Mouse (Mus musculus) C2C12 (cell line): ENCODE measurements around the gene Foxl1. TPM values are rescaled to one million over a fixed set of nuclear protein-coding genes. Genes with fewer than 3 reads are reported as not detected.

Source experiments
- H3K27me3 ChIP-seq: one replicate; pipeline ENCODE4 v1.6.1; 2011; ENCODE audit not compliant: control insufficient read depth, insufficient read depth, insufficient read length
- H3K36me3 ChIP-seq: one replicate; pipeline ENCODE4 v1.6.1; 2011; ENCODE audit not compliant: control insufficient read depth, insufficient read depth
- H3K4me3 ChIP-seq: one replicate; pipeline ENCODE4 v1.5.1; 2011; ENCODE audit warnings: mild to moderate bottlenecking, control low read depth; ENCODE audit not compliant: poor library complexity, insufficient read depth, severe bottlenecking
- H3K79me2 ChIP-seq: one replicate; pipeline ENCODE4 v1.6.1; 2011; ENCODE audit not compliant: control insufficient read depth, insufficient read depth
- H3K79me3 ChIP-seq: one replicate; pipeline ENCODE4 v1.6.1; 2011; ENCODE audit warnings: low read depth, control low read depth
- H3ac ChIP-seq: one replicate; pipeline ENCODE3; 2011; ENCODE audit warnings: low read depth; ENCODE audit not compliant: control insufficient read depth, insufficient read length
- CEBPB ChIP-seq: IDR thresholded peaks from one replicate; pipeline ENCODE4 v1.6.1; 2011; ENCODE audit warnings: low read depth, mild to moderate bottlenecking, control low read depth, moderate library complexity
- CTCF ChIP-seq: IDR thresholded peaks from one replicate; pipeline ENCODE4 v1.5.1; 2011; ENCODE audit not compliant: control insufficient read depth, insufficient read depth, insufficient read length
- FOSL1 ChIP-seq: IDR thresholded peaks from one replicate; pipeline ENCODE4 v1.8.0; 2011; ENCODE audit warnings: mild to moderate bottlenecking, low read length; ENCODE audit not compliant: poor library complexity, insufficient read depth, severe bottlenecking
- MAX ChIP-seq: IDR thresholded peaks from one replicate; pipeline ENCODE4 v1.6.1; 2011; ENCODE audit warnings: mild to moderate bottlenecking, control low read depth
- MYOD1 ChIP-seq: IDR thresholded peaks from one replicate; pipeline ENCODE4 v1.6.1; 2011; ENCODE audit warnings: low read depth; ENCODE audit not compliant: control insufficient read depth, insufficient read length
- MYOG ChIP-seq: IDR thresholded peaks from one replicate; pipeline ENCODE4 v1.6.1; 2011; ENCODE audit not compliant: control insufficient read depth, insufficient read length; ENCODE audit errors: extremely low read depth
- USF1 ChIP-seq: IDR thresholded peaks from one replicate; pipeline ENCODE4 v1.6.1; 2011; ENCODE audit warnings: low read depth, mild to moderate bottlenecking, control low read depth, moderate library complexity
- polyA plus RNA-seq: library from polyadenylated mRNA; unstranded; fragments of >200 nt; fragmentation: generic; extraction: Trizol; gene quantifications from one replicate; pipeline ENCODE4 v1.2.1, GENCODE M21; 2012; ENCODE audit warnings: missing spikeins

Gene Foxl1
- polyA plus RNA-seq, 1 experiment = 6.1 TPM

DNA sequence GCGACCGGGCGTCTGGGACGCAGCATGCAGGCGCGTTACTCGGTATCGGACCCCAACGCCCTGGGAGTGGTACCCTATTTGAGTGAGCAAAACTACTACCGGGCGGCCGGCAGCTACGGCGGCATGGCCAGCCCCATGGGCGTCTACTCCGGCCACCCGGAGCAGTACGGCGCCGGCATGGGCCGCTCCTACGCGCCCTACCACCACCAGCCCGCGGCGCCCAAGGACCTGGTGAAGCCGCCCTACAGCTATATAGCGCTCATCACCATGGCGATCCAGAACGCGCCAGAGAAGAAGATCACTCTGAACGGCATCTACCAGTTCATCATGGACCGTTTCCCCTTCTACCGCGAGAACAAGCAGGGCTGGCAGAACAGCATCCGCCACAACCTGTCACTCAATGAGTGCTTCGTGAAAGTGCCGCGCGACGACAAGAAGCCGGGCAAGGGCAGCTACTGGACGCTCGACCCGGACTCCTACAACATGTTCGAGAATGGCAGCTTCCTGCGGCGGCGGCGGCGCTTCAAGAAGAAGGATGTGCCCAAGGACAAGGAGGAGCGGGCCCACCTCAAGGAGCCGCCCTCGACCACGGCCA, 11.1 kb upstream of the Foxl1 start:
- no peaks in the 10 kb centered on the region for H3K27me3 ChIP-seq
- peak overlapping the region; percentile 68 for H3K4me3 ChIP-seq
- peak overlapping the region; percentile 80 for H3ac ChIP-seq
- H3K36me3 ChIP-seq = peaks cover 8% of the 10 kb centered on the region
- peaks cover 43% of the 10 kb centered on the region for H3K79me3 ChIP-seq
- peaks cover 56% of the 10 kb centered on the region for H3K79me2 ChIP-seq
- TF ChIP-seq USF1 = no peak
- TF ChIP-seq FOSL1 = no peak
- no peak for TF ChIP-seq MYOG
- TF ChIP-seq CEBPB = no peak
- no peak for TF ChIP-seq MAX
- TF ChIP-seq MYOD1 = no peak
- peak; percentile 33 for TF ChIP-seq CTCF

DNA sequence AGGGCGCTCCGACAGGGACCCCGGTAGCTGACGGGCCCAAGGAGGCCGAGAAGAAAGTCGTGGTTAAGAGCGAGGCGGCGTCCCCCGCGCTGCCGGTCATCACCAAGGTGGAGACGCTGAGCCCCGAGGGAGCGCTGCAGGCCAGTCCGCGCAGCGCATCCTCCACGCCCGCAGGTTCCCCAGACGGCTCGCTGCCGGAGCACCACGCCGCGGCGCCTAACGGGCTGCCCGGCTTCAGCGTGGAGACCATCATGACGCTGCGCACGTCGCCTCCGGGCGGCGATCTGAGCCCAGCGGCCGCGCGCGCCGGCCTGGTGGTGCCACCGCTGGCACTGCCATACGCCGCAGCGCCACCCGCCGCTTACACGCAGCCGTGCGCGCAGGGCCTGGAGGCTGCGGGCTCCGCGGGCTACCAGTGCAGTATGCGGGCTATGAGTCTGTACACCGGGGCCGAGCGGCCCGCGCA, 10.5 kb upstream of the Foxl1 start:
- peak overlapping the region; percentile 80 for H3ac ChIP-seq
- TF ChIP-seq CTCF (peak; percentile 92), MYOD1 (no peak), CEBPB (no peak), MAX (peak; percentile 51), USF1 (no peak), FOSL1 (no peak), MYOG (no peak)
- H3K27me3 ChIP-seq = no peaks in the 10 kb centered on the region
- peak overlapping the region; percentile 68 for H3K4me3 ChIP-seq
- peaks cover 47% of the 10 kb centered on the region for H3K79me3 ChIP-seq
- peaks cover 62% of the 10 kb centered on the region for H3K79me2 ChIP-seq
- peaks cover 12% of the 10 kb centered on the region for H3K36me3 ChIP-seq

DNA sequence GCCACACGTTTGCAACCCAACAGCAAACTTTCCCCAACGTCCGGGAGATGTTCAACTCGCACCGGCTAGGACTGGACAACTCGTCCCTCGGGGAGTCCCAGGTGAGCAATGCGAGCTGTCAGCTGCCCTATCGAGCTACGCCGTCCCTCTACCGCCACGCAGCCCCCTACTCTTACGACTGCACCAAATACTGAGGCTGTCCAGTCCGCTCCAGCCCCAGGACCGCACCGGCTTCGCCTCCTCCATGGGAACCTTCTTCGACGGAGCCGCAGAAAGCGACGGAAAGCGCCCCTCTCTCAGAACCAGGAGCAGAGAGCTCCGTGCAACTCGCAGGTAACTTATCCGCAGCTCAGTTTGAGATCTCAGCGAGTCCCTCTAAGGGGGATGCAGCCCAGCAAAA, 9.8 kb upstream of the Foxl1 start:
- Histone ChIP-seq H3K36me3 (peaks cover 18% of the 10 kb centered on the region), H3K4me3 (peak overlapping the region; percentile 68), H3ac (peak overlapping the region; percentile 80), H3K79me3 (peaks cover 47% of the 10 kb centered on the region), H3K79me2 (peaks cover 68% of the 10 kb centered on the region), H3K27me3 (no peaks in the 10 kb centered on the region)
- TF ChIP-seq MAX (no peak), CEBPB (no peak), USF1 (no peak), MYOG (no peak), CTCF (no peak), FOSL1 (no peak), MYOD1 (no peak)

DNA sequence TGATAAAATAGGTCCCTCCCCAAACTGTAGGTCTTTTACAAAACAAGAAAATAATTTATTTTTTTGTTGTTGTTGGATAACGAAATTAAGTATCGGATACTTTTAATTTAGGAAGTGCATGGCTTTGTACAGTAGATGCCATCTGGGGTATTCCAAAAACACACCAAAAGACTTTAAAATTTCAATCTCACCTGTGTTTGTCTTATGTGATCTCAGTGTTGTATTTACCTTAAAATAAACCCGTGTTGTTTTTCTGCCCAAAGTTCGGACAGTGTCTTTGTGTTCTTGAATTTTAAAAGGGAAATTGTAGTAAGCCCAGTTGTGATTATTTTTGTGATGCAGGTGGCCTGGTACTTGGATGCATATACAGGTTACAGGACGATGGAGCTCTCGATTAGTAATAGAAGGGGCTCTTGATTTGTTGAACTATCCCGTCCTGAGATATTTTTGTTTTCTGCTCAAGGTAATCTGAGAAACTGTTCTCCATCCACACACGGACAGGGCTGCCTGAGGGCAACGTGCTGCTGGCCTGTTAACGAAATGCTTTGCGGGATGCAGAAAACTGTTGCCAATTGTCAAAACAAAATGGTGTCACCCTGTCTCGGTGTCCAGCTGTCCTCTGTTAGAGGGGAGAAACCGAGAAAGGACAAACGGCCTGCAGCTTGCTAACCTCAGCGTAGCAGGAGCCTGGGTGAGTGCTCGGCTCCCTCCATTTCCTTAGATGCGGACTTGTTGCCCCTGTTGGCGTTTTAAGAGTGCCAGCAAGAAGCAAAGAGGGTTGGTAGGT, 8.9 kb upstream of the Foxl1 start:
- peak overlapping the region; percentile 68 for H3K4me3 ChIP-seq

DNA sequence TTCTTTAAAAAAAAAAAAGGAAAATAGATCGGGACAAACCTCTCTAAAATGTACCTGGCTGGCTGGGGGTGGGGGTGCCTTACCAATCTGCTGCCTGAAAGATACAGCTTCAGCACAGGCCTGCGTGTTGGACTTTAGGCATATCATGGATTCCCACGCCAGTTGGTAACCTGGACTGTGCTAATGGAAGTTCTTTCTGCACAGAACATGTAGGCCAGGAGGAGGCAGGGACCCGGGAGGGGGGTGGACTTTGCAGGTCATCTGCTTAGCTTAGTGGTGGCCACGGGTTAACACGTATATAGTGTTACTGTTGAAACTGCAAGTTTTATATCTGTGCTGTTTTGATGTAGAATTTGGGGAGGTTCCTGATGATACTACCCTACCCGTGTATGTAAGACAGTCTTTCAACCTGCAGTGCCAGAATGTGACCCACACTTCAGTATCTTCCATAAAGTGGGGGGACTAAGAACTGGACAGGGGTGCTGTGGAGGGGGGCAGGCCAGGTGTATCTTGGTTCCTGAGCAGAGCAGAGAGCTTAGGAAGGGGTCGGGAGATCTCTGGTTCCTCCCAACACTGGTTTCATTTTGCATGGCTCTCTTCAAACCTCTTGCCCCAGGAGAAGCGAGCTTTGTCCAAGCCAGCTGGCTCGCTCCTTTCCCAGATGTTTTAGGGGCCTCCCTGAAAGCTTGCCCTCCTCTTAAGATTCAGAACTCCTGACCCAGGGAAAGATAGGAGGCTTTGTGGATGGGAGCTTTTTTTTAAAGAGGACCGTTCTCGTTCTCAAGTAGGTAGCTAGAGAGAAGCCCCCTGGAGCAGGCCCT, 7.9 kb upstream of the Foxl1 start:
- H3K27me3 ChIP-seq = no peaks in the 10 kb centered on the region
- H3K4me3 ChIP-seq = peak overlapping the region; percentile 68
- H3K79me2 ChIP-seq = peaks cover 80% of the 10 kb centered on the region
- H3K36me3 ChIP-seq = peaks cover 21% of the 10 kb centered on the region
- TF ChIP-seq USF1 = no peak
- TF ChIP-seq MAX = no peak
- no peak for TF ChIP-seq CTCF
- no peak for TF ChIP-seq MYOG
- TF ChIP-seq FOSL1 = no peak
- no peak for TF ChIP-seq MYOD1
- no peak for TF ChIP-seq CEBPB
- peaks cover 47% of the 10 kb centered on the region for H3K79me3 ChIP-seq
- H3ac ChIP-seq = peak overlapping the region; percentile 64

More for the DNA sequence above, 8.9 kb upstream of the Foxl1 start:
- Histone ChIP-seq H3ac (peak overlapping the region; percentile 61), H3K27me3 (no peaks in the 10 kb centered on the region), H3K36me3 (peaks cover 21% of the 10 kb centered on the region), H3K79me2 (peaks cover 78% of the 10 kb centered on the region), H3K79me3 (peaks cover 47% of the 10 kb centered on the region)
- TF ChIP-seq MAX (no peak), USF1 (no peak), MYOG (no peak), MYOD1 (no peak), FOSL1 (no peak), CTCF (no peak), CEBPB (no peak)
